Mouse (Mus musculus): ENCODE results near the gene Tex264. TPM values are rescaled to one million over a fixed set of nuclear protein-coding genes. Genes with fewer than 3 reads are reported as not detected.
A peak's percentile ranks its signal among the peaks of the same experiment; 100 is the strongest.

The Tex264 gene
- polyA plus RNA-seq (2015; fragmentation: Nextera tagmentation; extraction: Ambion mirVana), result 77.7 and 86.7 TPM in 2 replicates

GRCm38 (mm10) chr9:106685249-106686101 lies at the start of gene Tex264:
Tex264 (minus strand) TSS chr9:106685927.
- Histone ChIP-seq H3K9ac (peak within 1 kb of the TSS; percentile 66), H3K4me1 (peaks cover 36% of the 10 kb centered on the region), H3K4me2 (replicated peaks) (peak within 1 kb of the TSS; percentile 87), H3K27me3 (no peaks in the 10 kb centered on the region), H3K36me3 (peaks cover 20% of the 10 kb centered on the region), H3K9me3 (replicated peaks) (no peaks in the 10 kb centered on the region), H3K4me3 (replicated peaks) (peak within 1 kb of the TSS; percentile 69), H3K27ac (replicated peaks) (peak within 1 kb of the TSS; percentile 91)
- ATAC-seq (ENCODE audit: insufficient number of reproducible peaks, low FRiP score, low TSS enrichment, low read depth), result peak; percentile 91
- WGBS, result under 1% methylated on average over 81 of the region's 86 CpGs

GRCm38 (mm10) chr9:106733690-106734089 lies 48.0 kb upstream of the Tex264 start:
- Histone ChIP-seq H3K36me3 (no peaks in the 10 kb centered on the region), H3K9me3 (replicated peaks) (no peaks in the 10 kb centered on the region), H3K27ac (replicated peaks) (no peak overlapping the region), H3K4me1 (no peaks in the 10 kb centered on the region), H3K27me3 (no peaks in the 10 kb centered on the region), H3K4me2 (replicated peaks) (no peak overlapping the region), H3K4me3 (replicated peaks) (no peak overlapping the region), H3K9ac (no peak overlapping the region)
- WGBS, result 75% methylated on average over 2 of the region's 2 CpGs
- no peak for ATAC-seq (ENCODE audit: insufficient number of reproducible peaks, low FRiP score, low TSS enrichment, low read depth)

DNA sequence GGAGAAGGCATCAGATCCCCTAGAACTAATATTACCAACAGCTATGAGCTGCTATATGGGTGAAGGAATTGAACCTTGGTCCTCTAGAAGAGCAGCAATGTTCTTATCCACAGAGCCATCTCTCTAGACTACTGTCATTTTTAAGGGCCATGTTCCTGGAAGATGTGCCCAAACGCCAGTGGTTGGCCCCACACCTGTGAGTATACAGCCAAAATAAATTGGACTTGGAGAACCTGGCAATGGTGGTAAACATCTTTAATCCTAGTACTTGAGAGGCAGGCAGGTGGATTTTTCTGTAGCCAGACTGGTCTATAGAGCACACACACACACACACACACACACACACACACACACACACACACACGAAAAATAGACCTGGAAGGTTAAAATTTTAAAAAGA lies 43.7 kb upstream of the Tex264 start:
- Histone ChIP-seq H3K36me3 (no peaks in the 10 kb centered on the region), H3K4me2 (replicated peaks) (no peak overlapping the region), H3K4me1 (no peaks in the 10 kb centered on the region), H3K27me3 (no peaks in the 10 kb centered on the region), H3K4me3 (replicated peaks) (no peak overlapping the region), H3K9ac (no peak overlapping the region), H3K27ac (replicated peaks) (no peak overlapping the region), H3K9me3 (replicated peaks) (no peaks in the 10 kb centered on the region)
- WGBS, result 82% methylated on average over 2 of the region's 2 CpGs
- ATAC-seq (ENCODE audit: insufficient number of reproducible peaks, low FRiP score, low TSS enrichment, low read depth), result no peak

DNA sequence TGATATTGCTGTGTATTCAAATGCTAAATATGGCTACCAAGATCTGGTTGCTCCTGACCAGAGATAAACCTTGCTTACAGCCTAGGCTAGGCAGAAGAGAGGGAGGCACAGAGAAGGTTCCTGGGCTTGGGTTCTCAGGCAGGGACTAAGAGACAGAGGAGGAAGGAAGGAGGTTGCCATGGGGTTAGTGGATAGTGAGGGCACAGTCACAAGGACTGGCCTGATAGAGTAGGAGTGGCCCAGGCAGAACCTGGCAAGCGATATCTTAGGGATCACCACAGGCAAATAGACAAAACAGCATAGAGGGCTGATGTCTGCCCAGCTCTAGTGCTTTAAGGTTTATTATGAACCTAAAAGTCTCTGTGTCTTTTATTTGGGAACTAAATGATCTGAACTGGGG lies 41.2 kb upstream of the Tex264 start:
- H3K9ac ChIP-seq, result no peak overlapping the region
- no peaks in the 10 kb centered on the region for H3K27me3 ChIP-seq
- no peaks in the 10 kb centered on the region for H3K4me1 ChIP-seq
- ATAC-seq (ENCODE audit: insufficient number of reproducible peaks, low FRiP score, low TSS enrichment, low read depth), result no peak
- no peaks in the 10 kb centered on the region for H3K9me3 ChIP-seq (replicated peaks)
- H3K4me2 ChIP-seq (replicated peaks), result no peak overlapping the region
- no peak overlapping the region for H3K27ac ChIP-seq (replicated peaks)
- WGBS, result 89% methylated on average over 1 of the region's 1 CpGs
- peaks cover 4% of the 10 kb centered on the region; the same call in 1 of the 2 replicates for H3K36me3 ChIP-seq
- no peak overlapping the region for H3K4me3 ChIP-seq (replicated peaks)

DNA sequence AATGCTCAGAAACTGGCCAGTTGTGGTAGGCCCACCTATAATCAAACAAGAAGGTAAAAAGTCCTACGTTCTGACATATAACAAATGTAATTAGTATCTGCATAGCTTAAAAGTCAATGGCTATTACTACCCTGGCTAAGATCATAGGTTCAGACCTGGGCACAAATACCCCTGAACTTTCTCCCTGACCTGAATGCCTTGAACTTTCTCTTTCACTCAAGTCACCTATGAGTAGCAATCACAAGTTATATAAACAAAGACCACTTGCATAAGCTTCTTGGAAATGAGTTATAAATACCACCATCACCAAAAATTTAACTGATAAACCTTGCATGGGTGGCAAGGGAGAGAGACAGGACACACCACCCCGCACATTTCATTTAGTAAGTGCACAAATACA lies 39.7 kb upstream of the Tex264 start:
- 90% methylated on average over 2 of the region's 2 CpGs for WGBS
- H3K4me1 ChIP-seq, result no peaks in the 10 kb centered on the region
- no peak overlapping the region for H3K27ac ChIP-seq (replicated peaks)
- no peaks in the 10 kb centered on the region for H3K9me3 ChIP-seq (replicated peaks)
- H3K9ac ChIP-seq, result no peak overlapping the region
- H3K27me3 ChIP-seq, result no peaks in the 10 kb centered on the region
- ATAC-seq (ENCODE audit: insufficient number of reproducible peaks, low FRiP score, low TSS enrichment, low read depth), result no peak
- H3K4me3 ChIP-seq (replicated peaks), result no peak overlapping the region
- peaks cover 9% of the 10 kb centered on the region; the same call in 1 of the 2 replicates for H3K36me3 ChIP-seq
- no peak overlapping the region for H3K4me2 ChIP-seq (replicated peaks)

DNA sequence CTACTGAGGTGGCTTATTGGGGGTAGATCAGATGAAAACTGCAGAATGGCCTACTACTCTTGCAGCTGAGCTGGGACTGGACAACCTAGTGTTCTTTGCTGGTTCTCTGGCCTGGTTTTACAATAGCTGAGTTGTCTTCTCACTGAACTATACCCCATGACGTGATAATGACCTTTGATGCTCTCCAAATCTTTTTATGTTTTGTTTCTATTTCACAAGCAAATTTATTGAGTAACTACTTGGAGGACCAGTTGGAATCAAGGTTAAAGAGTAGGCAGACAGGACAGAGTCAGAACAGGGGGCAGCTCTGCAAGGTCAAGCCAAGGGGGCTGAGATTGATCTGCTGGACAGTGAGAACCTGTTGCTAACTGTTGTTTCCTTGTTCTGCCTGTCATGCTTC lies 39.1 kb upstream of the Tex264 start:
- Histone ChIP-seq H3K27ac (replicated peaks) (no peak overlapping the region), H3K4me3 (replicated peaks) (no peak overlapping the region), H3K9ac (no peak overlapping the region), H3K9me3 (replicated peaks) (no peaks in the 10 kb centered on the region), H3K4me1 (no peaks in the 10 kb centered on the region), H3K36me3 (peaks cover 14% of the 10 kb centered on the region; the same call in 1 of the 2 replicates), H3K27me3 (no peaks in the 10 kb centered on the region), H3K4me2 (replicated peaks) (no peak overlapping the region)
- 90% methylated on average over 1 of the region's 1 CpGs for WGBS
- ATAC-seq (ENCODE audit: insufficient number of reproducible peaks, low FRiP score, low TSS enrichment, low read depth), result no peak

GRCm38 (mm10) chr9:106716729-106717128 lies 31.0 kb upstream of the Tex264 start:
- ATAC-seq (ENCODE audit: insufficient number of reproducible peaks, low FRiP score, low TSS enrichment, low read depth), result no peak

DNA sequence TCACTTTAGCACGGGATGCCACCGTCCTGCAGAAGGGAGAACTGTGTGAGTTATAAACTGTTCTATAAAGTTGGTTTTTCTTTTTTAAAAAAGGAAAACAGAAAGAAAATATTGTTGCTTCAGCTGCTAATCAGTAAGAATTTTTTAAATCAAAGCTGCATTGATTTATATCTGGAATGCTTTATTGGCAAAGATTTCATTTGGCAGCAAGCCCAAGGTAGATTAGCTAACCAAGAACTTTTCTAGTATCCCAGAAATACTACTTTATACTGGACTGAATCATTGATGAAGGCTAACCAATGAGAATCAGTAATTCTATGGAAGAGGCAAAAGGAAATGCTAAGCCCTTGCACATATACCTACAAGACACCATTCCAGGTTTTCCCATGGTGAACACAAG lies 30.5 kb upstream of the Tex264 start:
- 89% methylated on average over 2 of the region's 2 CpGs for WGBS
- ATAC-seq (ENCODE audit: insufficient number of reproducible peaks, low FRiP score, low TSS enrichment, low read depth), result no peak
- Histone ChIP-seq H3K9me3 (replicated peaks) (no peaks in the 10 kb centered on the region), H3K4me1 (no peaks in the 10 kb centered on the region), H3K27me3 (no peaks in the 10 kb centered on the region), H3K4me3 (replicated peaks) (no peak overlapping the region), H3K4me2 (replicated peaks) (no peak overlapping the region), H3K9ac (no peak overlapping the region), H3K36me3 (peaks cover 68% of the 10 kb centered on the region), H3K27ac (replicated peaks) (no peak overlapping the region)

More at GRCm38 (mm10) chr9:106716729-106717128, 31.0 kb upstream of the Tex264 start:
- Histone ChIP-seq H3K4me2 (replicated peaks) (no peak overlapping the region), H3K9me3 (replicated peaks) (no peaks in the 10 kb centered on the region), H3K36me3 (peaks cover 64% of the 10 kb centered on the region), H3K27ac (replicated peaks) (no peak overlapping the region), H3K4me3 (replicated peaks) (no peak overlapping the region), H3K4me1 (no peaks in the 10 kb centered on the region), H3K27me3 (no peaks in the 10 kb centered on the region), H3K9ac (no peak overlapping the region)
- WGBS, result 92% methylated on average over 4 of the region's 4 CpGs

- no peaks in the 10 kb centered on the region for H3K27me3 ChIP-seq
- no peak overlapping the region for H3K27ac ChIP-seq (replicated peaks)
- H3K4me3 ChIP-seq (replicated peaks), result no peak overlapping the region
- no peaks in the 10 kb centered on the region for H3K9me3 ChIP-seq (replicated peaks)
- H3K4me2 ChIP-seq (replicated peaks), result no peak overlapping the region
- no peaks in the 10 kb centered on the region for H3K4me1 ChIP-seq
- 96% methylated on average over 2 of the region's 2 CpGs for WGBS
- no peak overlapping the region for H3K9ac ChIP-seq
- ATAC-seq (ENCODE audit: insufficient number of reproducible peaks, low FRiP score, low TSS enrichment, low read depth), result no peak
- H3K36me3 ChIP-seq, result peaks cover 74% of the 10 kb centered on the region
These were observed 26.7 kb upstream of the Tex264 start for GRCm38 (mm10) chr9:106712470-106712869.

DNA sequence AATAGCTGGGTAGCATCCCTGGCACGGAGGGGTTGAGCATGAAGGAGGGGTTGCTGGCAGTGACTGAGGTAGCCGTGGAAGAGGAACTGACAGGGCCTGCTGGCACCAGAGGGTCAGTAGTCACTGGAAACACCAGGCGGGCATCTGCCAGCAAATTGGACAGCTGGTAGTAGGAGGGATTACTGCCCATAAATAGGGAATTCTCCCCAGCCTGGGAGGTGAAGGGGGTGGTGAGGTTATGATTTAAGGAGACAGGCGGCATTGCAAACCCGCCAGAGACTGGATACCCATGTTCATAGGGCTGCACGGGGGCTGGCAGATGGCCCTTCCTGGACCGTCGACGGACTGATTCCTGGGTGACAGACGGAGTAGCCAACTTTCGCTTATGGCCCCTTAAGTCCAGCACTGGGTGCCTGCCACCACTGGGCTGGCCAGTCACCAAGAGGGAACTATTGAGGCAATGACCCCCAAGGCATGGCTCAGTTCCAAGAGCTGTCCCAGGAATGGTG lies 7.3 kb upstream of the Tex264 start:
- Histone ChIP-seq H3K36me3 (peaks cover 45% of the 10 kb centered on the region), H3K4me1 (no peaks in the 10 kb centered on the region), H3K9ac (no peak overlapping the region), H3K4me3 (replicated peaks) (no peak overlapping the region), H3K27me3 (no peaks in the 10 kb centered on the region), H3K4me2 (replicated peaks) (no peak overlapping the region), H3K9me3 (replicated peaks) (no peaks in the 10 kb centered on the region), H3K27ac (replicated peaks) (no peak overlapping the region)
- ATAC-seq (ENCODE audit: insufficient number of reproducible peaks, low FRiP score, low TSS enrichment, low read depth), result no peak
- 87% methylated on average over 11 of the region's 11 CpGs for WGBS

GRCm38 (mm10) chr9:106688834-106689233 lies 3.1 kb upstream of the Tex264 start:
- no peak overlapping the region for H3K9ac ChIP-seq
- H3K27ac ChIP-seq (replicated peaks), result no peak overlapping the region
- H3K9me3 ChIP-seq (replicated peaks), result no peaks in the 10 kb centered on the region
- H3K4me2 ChIP-seq (replicated peaks), result no peak overlapping the region
- no peaks in the 10 kb centered on the region for H3K27me3 ChIP-seq
- WGBS, result 83% methylated on average over 8 of the region's 8 CpGs
- no peak for ATAC-seq (ENCODE audit: insufficient number of reproducible peaks, low FRiP score, low TSS enrichment, low read depth)
- H3K36me3 ChIP-seq, result peaks cover 19% of the 10 kb centered on the region
- H3K4me3 ChIP-seq (replicated peaks), result no peak overlapping the region
- H3K4me1 ChIP-seq, result peaks cover 30% of the 10 kb centered on the region

All from embryonic facial prominence, embryonic 15.5 days (tissue).